Mouse (Mus musculus) splenic B cell, adult 2 months (primary cell): Measurements from ENCODE around the gene 2610044O15Rik8.
"Not testable (repeated sequence)": the region's sequence is repeated elsewhere in the genome, so short reads cannot be mapped to it uniquely, and the experiment has no call there.

Source experiments
- DNase-seq: peaks from one replicate; pipeline ENCODE4 v3.0.0-alpha.2; 2011; ENCODE audit warnings: low read depth, low spot score
- H3K27me3 ChIP-seq: 2 replicates; pipeline ENCODE4 v1.6.1; 2012; ENCODE audit warnings: mild to moderate bottlenecking, low read length, moderate library complexity, mixed read lengths; ENCODE audit not compliant: control insufficient read depth, poor library complexity, insufficient read depth, severe bottlenecking
- H3K36me3 ChIP-seq: 2 replicates; pipeline ENCODE4 v1.6.1; 2012; ENCODE audit warnings: mild to moderate bottlenecking, low read length, moderate library complexity, mixed read lengths; ENCODE audit not compliant: control insufficient read depth, poor library complexity, insufficient read depth, severe bottlenecking

The 2610044O15Rik8 gene

GRCm38 (mm10) chr8:129234027-129234733 lies at the start of gene 2610044O15Rik8:
Gene 2610044O15Rik8 (minus strand): TSS chr8:129234406.
- DNase-seq: peak; percentile 79
- Histone ChIP-seq H3K27me3 (no peaks in the 10 kb centered on the region), H3K36me3 (no peaks in the 10 kb centered on the region)

GRCm38 (mm10) chr8:129265918-129266317 lies 31.7 kb upstream of the 2610044O15Rik8 start:
- H3K27me3 ChIP-seq: no peaks in the 10 kb centered on the region
- DNase-seq: no peak

GRCm38 (mm10) chr8:129264296-129264695 lies 30.1 kb upstream of the 2610044O15Rik8 start:
- Histone ChIP-seq H3K27me3 (no peaks in the 10 kb centered on the region), H3K36me3 (peaks cover 3% of the 10 kb centered on the region; the same call in 1 of the 2 replicates)
- no peak for DNase-seq

More at GRCm38 (mm10) chr8:129265918-129266317, 31.7 kb upstream of the 2610044O15Rik8 start:
- H3K36me3 ChIP-seq: peaks cover 3% of the 10 kb centered on the region; the same call in 1 of the 2 replicates

GRCm38 (mm10) chr8:129263211-129263927 lies 29.2 kb upstream of the 2610044O15Rik8 start:
- H3K27me3 ChIP-seq, H3K36me3 ChIP-seq: not testable (repeated sequence)
- peak; percentile 77 for DNase-seq

GRCm38 (mm10) chr8:129233664-129234026 lies 561 bp downstream of the 2610044O15Rik8 start:
- DNase-seq: no peak
- H3K27me3 ChIP-seq: no peaks in the 10 kb centered on the region
- no peaks in the 10 kb centered on the region for H3K36me3 ChIP-seq
